Mouse (Mus musculus) forebrain, embryonic 14.5 days (tissue): Measurements from ENCODE around the gene Cbfa2t2. TPM values are rescaled to one million over a fixed set of nuclear protein-coding genes. Genes with fewer than 3 reads are reported as not detected.

ENCODE experiments used
- ATAC-seq: fragments of 200-750 bp; cut with Nextera tagmentation; 2 replicates; pipeline ENCODE4 v1.8.0; 2017; ENCODE audit warnings: mild to moderate bottlenecking, moderate library complexity
- DNase-seq: peaks from one replicate; pipeline ENCODE4 v3.0.0-alpha.2; 2015; ENCODE audit warnings: low spot score
- H3K27ac ChIP-seq: fragments of 300-500 bp; sonication (generic); 2 replicates; pipeline ENCODE4 v1.5.1; 2014; ENCODE audit warnings: low read depth, mild to moderate bottlenecking, control low read depth, low read length, moderate library complexity
- H3K27me3 ChIP-seq: fragments of 300-500 bp; sonication (generic); replicated peaks from 2 replicates; pipeline ENCODE4 v1.6.1; 2014; ENCODE audit warnings: low read length, control low read depth, mixed read lengths; ENCODE audit not compliant: control insufficient read depth, insufficient read depth
- H3K36me3 ChIP-seq: fragments of 300-500 bp; sonication (generic); 2 replicates; pipeline ENCODE4 v1.6.1; 2014; ENCODE audit warnings: low read length, control low read depth; ENCODE audit not compliant: control insufficient read depth, insufficient read depth
- H3K4me1 ChIP-seq: fragments of 300-500 bp; sonication (generic); 2 replicates; pipeline ENCODE4 v1.6.1; 2014; ENCODE audit warnings: antibody characterized with exemption, low read length, control low read depth; ENCODE audit not compliant: control insufficient read depth, insufficient read depth
- H3K4me2 ChIP-seq: fragments of 300-500 bp; sonication (generic); 2 replicates; pipeline ENCODE4 v1.6.1; 2014; ENCODE audit warnings: mild to moderate bottlenecking, control low read depth, low read length
- H3K4me3 ChIP-seq: fragments of 300-500 bp; sonication (generic); 2 replicates; pipeline ENCODE4 v1.5.1; 2014; ENCODE audit warnings: low read depth, low read length, control low read depth
- H3K9ac ChIP-seq: fragments of 300-500 bp; sonication (generic); 2 replicates; pipeline ENCODE4 v1.6.1; 2014; ENCODE audit warnings: mild to moderate bottlenecking, low read length, control low read depth, moderate library complexity
- H3K9me3 ChIP-seq: fragments of 300-500 bp; sonication (generic); replicated peaks from 2 replicates; pipeline ENCODE4 v1.6.1; 2016; ENCODE audit warnings: low read length, control low read depth, mixed read lengths; ENCODE audit not compliant: control insufficient read depth
- WGBS: fragments of 180-500 bp; shearing (Covaris S2); extraction: QIAGEN DNeasy Blood & Tissue Kit; methylation state at CpG from one replicate; pipeline ENCODE4 v1.1.7; 2014; 5-methylcytosine and 5-hydroxymethylcytosine counted together
- polyA plus RNA-seq: library from polyadenylated mRNA; unstranded; fragments of >200 nt; fragmentation: Nextera tagmentation; extraction: Ambion mirVana; gene quantifications from 2 replicates; pipeline ENCODE4 v1.2.1, GENCODE M21; 2014

Cbfa2t2 gene
- polyA plus RNA-seq, 1 experiment from 2014 or later = 51.9 TPM

- H3K36me3 ChIP-seq = no peaks in the 10 kb centered on the region
- no peaks in the 10 kb centered on the region for H3K9me3 ChIP-seq
- 74% methylated on average over 2 of the region's 2 CpGs for WGBS
- peaks cover 10% of the 10 kb centered on the region for H3K4me1 ChIP-seq
- DNase-seq = no peak
- no peak overlapping the region for H3K9ac ChIP-seq
- H3K27me3 ChIP-seq = no peaks in the 10 kb centered on the region
- H3K27ac ChIP-seq = no peak overlapping the region
- ATAC-seq = no peak
- no peak overlapping the region for H3K4me2 ChIP-seq
- H3K4me3 ChIP-seq = no peak overlapping the region
These were observed 3.6 kb upstream of the Cbfa2t2 start for GRCm38 (mm10) chr2:154432696-154433095.

- no peak overlapping the region for H3K4me3 ChIP-seq
- no peaks in the 10 kb centered on the region for H3K27me3 ChIP-seq
- peak; percentile 78 for DNase-seq
- H3K4me1 ChIP-seq = peaks cover 11% of the 10 kb centered on the region
- no peak for ATAC-seq
- no peak overlapping the region for H3K4me2 ChIP-seq
- no peak overlapping the region for H3K27ac ChIP-seq
- no peaks in the 10 kb centered on the region for H3K36me3 ChIP-seq
- H3K9me3 ChIP-seq = no peaks in the 10 kb centered on the region
- 59% methylated on average over 3 of the region's 3 CpGs for WGBS
- no peak overlapping the region for H3K9ac ChIP-seq
These were observed 2.9 kb upstream of the Cbfa2t2 start for GRCm38 (mm10) chr2:154433391-154433790.

DNA sequence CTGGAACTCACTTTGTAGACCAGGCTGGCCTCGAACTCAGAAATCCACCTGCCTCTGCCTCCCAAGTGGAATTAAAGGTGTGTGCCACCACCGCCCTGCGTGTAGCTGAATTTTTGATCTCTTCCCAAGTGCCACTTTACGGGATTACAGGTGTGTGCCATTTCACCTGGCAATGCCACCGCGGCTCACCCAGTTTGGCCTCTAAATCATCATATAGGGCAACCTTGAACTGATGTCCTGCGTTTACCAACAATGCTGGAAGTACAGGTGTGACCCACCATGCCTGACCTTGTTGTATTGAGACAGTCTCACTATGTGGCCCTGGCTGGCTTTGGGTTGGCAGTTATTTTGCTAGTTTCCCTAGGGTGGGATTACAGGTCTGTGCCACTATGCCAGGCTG is 1.6 kb upstream of the Cbfa2t2 start:
- DNase-seq (no peak), ATAC-seq (no peak)
- Histone ChIP-seq H3K4me3 (no peak overlapping the region), H3K27me3 (no peaks in the 10 kb centered on the region), H3K9ac (no peak overlapping the region), H3K27ac (no peak overlapping the region), H3K9me3 (no peaks in the 10 kb centered on the region), H3K4me2 (no peak overlapping the region), H3K4me1 (peaks cover 17% of the 10 kb centered on the region), H3K36me3 (no peaks in the 10 kb centered on the region)
- 94% methylated on average over 7 of the region's 7 CpGs for WGBS

- Histone ChIP-seq H3K36me3 (no peaks in the 10 kb centered on the region), H3K4me2 (peak overlapping the region; percentile 71), H3K4me3 (peak overlapping the region; percentile 97), H3K27me3 (no peaks in the 10 kb centered on the region), H3K9me3 (no peaks in the 10 kb centered on the region), H3K9ac (peak overlapping the region; percentile 97), H3K4me1 (peaks cover 19% of the 10 kb centered on the region), H3K27ac (peak overlapping the region; percentile 94)
- WGBS = under 1% methylated on average over 44 of the region's 44 CpGs
- peak; percentile 98 for DNase-seq
- ATAC-seq = peak; percentile 99
These were observed 214 bp upstream of the Cbfa2t2 start for GRCm38 (mm10) chr2:154436076-154436457.

- Histone ChIP-seq H3K9me3 (no peaks in the 10 kb centered on the region), H3K9ac (peak overlapping the region; percentile 97), H3K4me3 (peak overlapping the region; percentile 97), H3K4me1 (peaks cover 19% of the 10 kb centered on the region), H3K27ac (peak overlapping the region; percentile 94; the same call in 1 of the 2 replicates), H3K27me3 (no peaks in the 10 kb centered on the region), H3K36me3 (no peaks in the 10 kb centered on the region), H3K4me2 (peak overlapping the region; percentile 71)
- ATAC-seq (no peak), DNase-seq (no peak)
- WGBS = 15% methylated on average over 7 of the region's 7 CpGs
These were observed 878 bp downstream of the Cbfa2t2 start for GRCm38 (mm10) chr2:154437191-154437527.

DNA sequence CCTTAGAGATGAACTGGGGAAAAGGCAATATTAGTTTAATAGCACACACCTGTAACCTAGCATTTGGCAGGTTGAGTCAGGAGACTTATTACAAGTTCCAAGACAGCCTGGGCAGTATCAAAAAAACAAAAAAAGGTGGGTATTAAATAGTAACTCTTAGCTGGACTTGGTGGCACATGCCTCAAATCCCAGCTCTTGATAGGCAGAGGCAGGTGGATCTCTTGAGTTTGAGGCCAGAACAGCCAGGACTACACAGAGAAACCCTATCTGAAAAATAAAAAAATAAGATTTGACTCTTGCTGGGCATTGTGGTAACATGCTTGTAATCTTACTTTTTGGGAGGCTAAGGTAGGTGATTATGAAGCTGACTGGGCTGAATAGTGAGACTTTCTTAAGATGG is 4.2 kb downstream of the Cbfa2t2 start:
- ATAC-seq (no peak), DNase-seq (no peak)
- no peaks in the 10 kb centered on the region for H3K27me3 ChIP-seq
- H3K9me3 ChIP-seq = no peaks in the 10 kb centered on the region
- no peak overlapping the region for H3K27ac ChIP-seq
- no peaks in the 10 kb centered on the region for H3K36me3 ChIP-seq
- H3K4me3 ChIP-seq = no peak overlapping the region
- peaks cover 19% of the 10 kb centered on the region for H3K4me1 ChIP-seq
- no peak overlapping the region for H3K9ac ChIP-seq
- no peak overlapping the region for H3K4me2 ChIP-seq

- Histone ChIP-seq H3K27me3 (no peaks in the 10 kb centered on the region), H3K4me1 (no peaks in the 10 kb centered on the region), H3K9me3 (no peaks in the 10 kb centered on the region), H3K4me2 (no peak overlapping the region), H3K9ac (no peak overlapping the region), H3K4me3 (no peak overlapping the region), H3K36me3 (0 out of 2 replicates have a peak, but pooled peaks cover 4% of the 10 kb centered on the region), H3K27ac (no peak overlapping the region)
- DNase-seq (no peak), ATAC-seq (no peak)
- 97% methylated on average over 8 of the region's 8 CpGs for WGBS
These were observed 11.5 kb downstream of the Cbfa2t2 start for GRCm38 (mm10) chr2:154447821-154448220.

- no peaks in the 10 kb centered on the region for H3K9me3 ChIP-seq
- no peak overlapping the region for H3K27ac ChIP-seq
- DNase-seq (no peak), ATAC-seq (no peak)
- H3K4me1 ChIP-seq = no peaks in the 10 kb centered on the region
- no peak overlapping the region for H3K9ac ChIP-seq
- 0 out of 2 replicates have a peak, but pooled peaks cover 4% of the 10 kb centered on the region for H3K36me3 ChIP-seq
- no peaks in the 10 kb centered on the region for H3K27me3 ChIP-seq
- no peak overlapping the region for H3K4me3 ChIP-seq
- H3K4me2 ChIP-seq = no peak overlapping the region
These were observed 12.4 kb downstream of the Cbfa2t2 start for GRCm38 (mm10) chr2:154448633-154449032.

- Histone ChIP-seq H3K4me3 (no peak overlapping the region), H3K9ac (no peak overlapping the region), H3K27me3 (no peaks in the 10 kb centered on the region), H3K27ac (no peak overlapping the region), H3K9me3 (no peaks in the 10 kb centered on the region), H3K4me1 (peaks cover 10% of the 10 kb centered on the region), H3K36me3 (0 out of 2 replicates have a peak, but pooled peaks cover 6% of the 10 kb centered on the region), H3K4me2 (no peak overlapping the region)
- DNase-seq (no peak), ATAC-seq (no peak)
- WGBS = 96% methylated on average over 2 of the region's 2 CpGs
These were observed 16.7 kb downstream of the Cbfa2t2 start for GRCm38 (mm10) chr2:154452951-154453350.
